Mouse (Mus musculus) spleen, adult 2 months (tissue): ENCODE measurements at regions not wholly inside any gene's neighbourhood (a gene's known extent, or its start where the extent isn't known, plus 50 kb on each side); places are given as distances from the start of the nearest gene placed in this dataset.

Source experiments
- CTCF ChIP-seq: fragments of 200-500 bp; IDR thresholded peaks from 2 replicates; pipeline ENCODE4 v1.5.1; 2011; ENCODE audit warnings: mild to moderate bottlenecking, inconsistent platforms; ENCODE audit not compliant: insufficient read depth, insufficient read length, insufficient replicate concordance; ENCODE audit errors: extremely low read depth
- POLR2A ChIP-seq: fragments of 200-500 bp; IDR thresholded peaks from 2 replicates; pipeline ENCODE4 v1.6.1; 2011; ENCODE audit warnings: low read depth, low read length, inconsistent platforms

DNA sequence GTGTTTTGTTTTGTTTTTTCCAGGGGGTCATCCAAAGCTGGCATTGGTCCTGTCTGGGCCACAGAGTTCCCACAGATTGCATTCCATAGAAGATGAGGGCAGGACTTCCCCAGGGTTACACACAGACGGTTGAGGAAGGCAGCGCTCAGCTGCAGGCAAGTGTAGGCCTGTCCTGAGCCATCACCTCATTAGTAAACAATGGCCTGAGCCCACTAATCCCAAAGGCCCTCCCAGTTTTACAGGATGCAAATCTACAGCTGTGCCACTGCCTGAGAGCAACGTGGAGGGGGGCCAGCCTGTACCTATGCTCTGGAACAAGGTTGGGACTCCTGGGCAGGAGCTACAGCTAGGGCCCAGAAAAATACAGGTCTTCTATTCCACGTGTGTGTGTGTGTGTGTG is 55.7 kb upstream of the Tle3 start:
- TF ChIP-seq POLR2A = no peak
- no peak for TF ChIP-seq CTCF
